In the genomic region with DNA sequence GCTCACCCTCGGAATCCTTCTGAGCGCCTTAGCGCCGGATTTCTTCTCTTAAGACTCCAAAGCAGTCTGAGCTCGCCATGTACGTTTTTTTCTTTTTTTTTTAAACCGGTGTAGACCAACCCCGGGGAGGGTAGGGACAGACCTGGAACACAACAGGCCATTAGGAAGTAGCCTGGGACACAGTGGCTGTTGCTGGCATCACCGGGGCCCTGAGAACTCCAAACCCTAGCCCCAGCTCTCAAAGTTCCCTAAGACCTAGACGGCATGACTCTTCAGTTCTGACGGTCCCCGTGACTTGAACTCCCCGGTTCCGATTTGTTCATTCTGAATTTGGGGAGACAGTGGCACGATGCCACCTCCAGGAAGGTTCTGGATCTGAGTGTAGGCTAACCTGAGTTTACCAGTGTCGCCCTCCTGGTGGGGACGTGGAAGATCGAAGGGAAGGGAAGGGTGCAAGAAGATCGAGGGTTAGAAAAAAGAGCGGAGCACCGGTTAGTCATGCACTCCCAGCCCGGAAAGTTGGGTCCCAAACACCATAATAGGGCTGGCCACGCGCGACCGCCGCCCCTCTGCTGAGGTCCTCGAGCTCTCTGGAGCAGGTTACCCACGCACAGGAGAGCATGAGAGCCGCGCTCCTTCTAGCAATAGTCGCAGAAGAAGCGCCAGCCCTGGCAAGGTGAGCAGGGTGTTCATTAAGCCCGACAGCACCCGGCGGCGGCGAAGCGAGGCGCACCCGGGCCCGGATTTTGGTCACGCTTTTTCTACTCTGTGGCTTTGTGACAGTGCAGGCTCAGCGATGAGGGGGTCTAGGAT, we compare ENCODE assay signal across 8 mouse cellular contexts. TPM values are rescaled to one million over a fixed set of nuclear protein-coding genes. Genes with fewer than 3 reads are reported as not detected.
A peak's percentile ranks its signal among the peaks of the same experiment; 100 is the strongest.
DNase-seq lines count a peak whose midpoint lies in the region; ATAC-seq and TF ChIP-seq lines count a peak whose summit lies in the region.

Gene Tob2, minus strand, starts transcription at position 280 of the 813 bp plus-strand sequence.

- peak within 1 kb of the TSS; percentile 92 for H3K9ac ChIP-seq in heart, embryonic 13.5 days
- peak within 1 kb of the TSS; percentile 88 for H3K9ac ChIP-seq in kidney, postnatal 0 days (ENCODE audit: low read depth, low read length)
- H3K9ac ChIP-seq in liver, embryonic 12.5 days: peak within 1 kb of the TSS; percentile 92
- H3K9ac ChIP-seq in stomach, embryonic 16.5 days (ENCODE audit: low read length): peak within 1 kb of the TSS; percentile 91

- no peak for TF ChIP-seq CTCF in brain, embryonic 14.5 days (IDR thresholded peaks at IDR 0.05; ENCODE audit: borderline replicate concordance, extremely low read depth, insufficient read depth, insufficient read length)
- no peak for TF ChIP-seq CTCF in kidney, postnatal 0 days (IDR thresholded peaks at IDR 0.05; ENCODE audit: low read depth)

- H3K4me1 ChIP-seq in forebrain, embryonic 10.5 days: peaks cover 45% of the 10 kb centered on the region
- peaks cover 34% of the 10 kb centered on the region for H3K4me1 ChIP-seq in heart, embryonic 13.5 days
- 0 out of 2 replicates have a peak, but pooled peaks cover 7% of the 10 kb centered on the region for H3K4me1 ChIP-seq in kidney, postnatal 0 days (replicated peaks; ENCODE audit: insufficient read depth, low read length)
- H3K4me1 ChIP-seq in liver, embryonic 12.5 days: peaks cover 50% of the 10 kb centered on the region
- H3K4me1 ChIP-seq in stomach, embryonic 16.5 days (ENCODE audit: control insufficient read depth, insufficient read depth, low read length): peaks cover 9% of the 10 kb centered on the region

- no peaks in the 10 kb centered on the region for H3K9me3 ChIP-seq in forebrain, embryonic 10.5 days
- no peaks in the 10 kb centered on the region for H3K9me3 ChIP-seq in heart, embryonic 13.5 days
- no peaks in the 10 kb centered on the region for H3K9me3 ChIP-seq in kidney, postnatal 0 days (replicated peaks; ENCODE audit: low read length)
- H3K9me3 ChIP-seq in liver, embryonic 12.5 days (replicated peaks): no peaks in the 10 kb centered on the region
- no peaks in the 10 kb centered on the region for H3K9me3 ChIP-seq in stomach, embryonic 16.5 days (replicated peaks; ENCODE audit: control insufficient read depth, low read length)

- ATAC-seq in heart, embryonic 13.5 days (ENCODE audit: extremely low read depth, insufficient number of reproducible peaks, low FRiP score, low TSS enrichment): no peak
- ATAC-seq in kidney, postnatal 0 days (replicated peaks; ENCODE audit: low FRiP score, low read depth): no peak; the same call in 1 of the 2 replicates
- peak; percentile 3; the same call in 1 of the 2 replicates for ATAC-seq in liver, embryonic 12.5 days
- ATAC-seq in stomach, embryonic 16.5 days (ENCODE audit: insufficient read depth, low FRiP score): peak; percentile 5; the same call in 1 of the 2 replicates

- H3K27ac ChIP-seq in forebrain, embryonic 10.5 days: peak within 1 kb of the TSS; percentile 95
- H3K27ac ChIP-seq in heart, embryonic 13.5 days (replicated peaks): peak within 1 kb of the TSS; percentile 98
- peak within 1 kb of the TSS; percentile 96 for H3K27ac ChIP-seq in kidney, postnatal 0 days
- peak within 1 kb of the TSS; percentile 92 for H3K27ac ChIP-seq in liver, embryonic 12.5 days
- H3K27ac ChIP-seq in stomach, embryonic 16.5 days (ENCODE audit: low read length): peak within 1 kb of the TSS; percentile 99

- TF ChIP-seq POLR2A in brain, embryonic 14.5 days (IDR thresholded peaks at IDR 0.05; ENCODE audit: borderline replicate concordance, extremely low read depth, insufficient read depth, insufficient read length, poor library complexity, severe bottlenecking): peak; percentile 7; the same call in 1 of the 2 replicates

- under 1% methylated on average over 44 of the region's 44 CpGs for WGBS in forebrain, embryonic 10.5 days
- WGBS in heart, embryonic 13.5 days: under 1% methylated on average over 44 of the region's 44 CpGs
- WGBS in kidney, postnatal 0 days: under 1% methylated on average over 42 of the region's 44 CpGs
- WGBS in liver, embryonic 12.5 days (ENCODE audit: insufficient replicate concordance): under 1% methylated on average over 44 of the region's 44 CpGs
- under 1% methylated on average over 44 of the region's 44 CpGs for WGBS in stomach, embryonic 16.5 days

- peak; percentile 78 for DNase-seq in CD4-positive, CD25-positive, alpha-beta regulatory T cell, adult 2 months (ENCODE audit: low read depth, low spot score)
- peak; percentile 61 for DNase-seq in brain, embryonic 14.5 days (ENCODE audit: low read depth)
- DNase-seq in forebrain, embryonic 10.5 days (ENCODE audit: extremely low spot score, low spot score): peak; percentile 57
- DNase-seq in kidney, postnatal 0 days (ENCODE audit: low spot score): peak; percentile 62
- DNase-seq in naive thymus-derived CD4-positive, alpha-beta T cell, adult 2 months (ENCODE audit: low read depth): peak; percentile 79

- H3K4me2 ChIP-seq in heart, embryonic 13.5 days: peak within 1 kb of the TSS; percentile 89
- peak within 1 kb of the TSS; percentile 79 for H3K4me2 ChIP-seq in kidney, postnatal 0 days (ENCODE audit: low read length)
- peak within 1 kb of the TSS; percentile 89 for H3K4me2 ChIP-seq in liver, embryonic 12.5 days
- H3K4me2 ChIP-seq in stomach, embryonic 16.5 days (ENCODE audit: low read depth, low read length): peak within 1 kb of the TSS; percentile 81

- peaks cover 18% of the 10 kb centered on the region for H3K36me3 ChIP-seq in forebrain, embryonic 10.5 days (replicated peaks)
- H3K36me3 ChIP-seq in heart, embryonic 13.5 days: peaks cover 11% of the 10 kb centered on the region
- no peaks in the 10 kb centered on the region for H3K36me3 ChIP-seq in kidney, postnatal 0 days (ENCODE audit: insufficient read depth, low read length)
- H3K36me3 ChIP-seq in liver, embryonic 12.5 days: peaks cover 14% of the 10 kb centered on the region
- no peaks in the 10 kb centered on the region for H3K36me3 ChIP-seq in stomach, embryonic 16.5 days (ENCODE audit: control insufficient read depth, insufficient read depth, low read length)

- H3K4me3 ChIP-seq in forebrain, embryonic 10.5 days: peak within 1 kb of the TSS; percentile 96
- H3K4me3 ChIP-seq in heart, embryonic 13.5 days: peak within 1 kb of the TSS; percentile 83
- H3K4me3 ChIP-seq in kidney, postnatal 0 days (replicated peaks; ENCODE audit: low read depth, low read length): peak within 1 kb of the TSS; percentile 83
- peak within 1 kb of the TSS; percentile 83 for H3K4me3 ChIP-seq in liver, embryonic 12.5 days
- H3K4me3 ChIP-seq in stomach, embryonic 16.5 days (replicated peaks; ENCODE audit: low read length): peak within 1 kb of the TSS; percentile 84

- no peaks in the 10 kb centered on the region for H3K27me3 ChIP-seq in forebrain, embryonic 10.5 days (ENCODE audit: poor library complexity, severe bottlenecking)
- H3K27me3 ChIP-seq in heart, embryonic 13.5 days (replicated peaks): no peaks in the 10 kb centered on the region
- no peaks in the 10 kb centered on the region for H3K27me3 ChIP-seq in kidney, postnatal 0 days (ENCODE audit: insufficient read depth, low read length)
- no peaks in the 10 kb centered on the region for H3K27me3 ChIP-seq in liver, embryonic 12.5 days (replicated peaks)
- no peaks in the 10 kb centered on the region for H3K27me3 ChIP-seq in stomach, embryonic 16.5 days (ENCODE audit: control insufficient read depth, insufficient read depth, low read length)

RNA-seq across cellular contexts. Expression of gene Tob2, which starts in this region (rescaled TPM):
- 15.4 and 15.7 TPM in 2 replicates for polyA plus RNA-seq in brain, embryonic 14.5 days (2012; rRNA removed)
- 20.1 and 20.3 TPM in 2 replicates for polyA plus RNA-seq in forebrain, embryonic 10.5 days (2016; fragmentation: Nextera tagmentation; extraction: Ambion mirVana)
- 11.8 and 13.8 TPM in 2 replicates for polyA plus RNA-seq in heart, embryonic 13.5 days (2015; fragmentation: Nextera tagmentation; extraction: Ambion mirVana)
- 22.5 and 27.7 TPM in 2 replicates for polyA plus RNA-seq in kidney, postnatal 0 days (2015; fragmentation: Nextera tagmentation; extraction: Ambion mirVana)
- polyA plus RNA-seq in liver, embryonic 12.5 days (2016; fragmentation: Nextera tagmentation; extraction: Ambion mirVana): 12.8 and 14.5 TPM in 2 replicates
- polyA plus RNA-seq in stomach, embryonic 16.5 days (2015; fragmentation: Nextera tagmentation; extraction: Ambion mirVana): 30.0 and 31.7 TPM in 2 replicates

Comparison
In these comparisons a context has a peak if more than half of its experiments do, and no peak if none do; other contexts are left out.
1. ATAC-seq: peak in liver, embryonic 12.5 days (single experiment) and stomach, embryonic 16.5 days (single experiment); none in heart, embryonic 13.5 days (single experiment) and kidney, postnatal 0 days (single experiment).
2. Peak in every context shown above with its lines, with median percentiles within 50 percentile points of each other: DNase-seq, H3K27ac ChIP-seq, H3K4me3 ChIP-seq, H3K4me2 ChIP-seq and H3K9ac ChIP-seq.